Mouse (Mus musculus) neural tube, embryonic 12.5 days (tissue): ENCODE measurements at regions not wholly inside any gene's neighbourhood (a gene's known extent, or its start where the extent isn't known, plus 50 kb on each side); places are given as distances from the start of the nearest gene placed in this dataset.

Source experiments
- ATAC-seq: fragments of 200-750 bp; cut with Nextera tagmentation; 2 replicates; pipeline ENCODE4 v1.8.0; 2017; ENCODE audit warnings: low read depth, mild to moderate bottlenecking, moderate TSS enrichment, moderate library complexity; ENCODE audit not compliant: low FRiP score
- H3K27ac ChIP-seq: fragments of 300-500 bp; sonication (generic); 2 replicates; pipeline ENCODE4 v1.5.1; 2016
- H3K27me3 ChIP-seq: fragments of 300-500 bp; sonication (generic); replicated peaks from 2 replicates; pipeline ENCODE4 v1.6.1; 2016; ENCODE audit warnings: mild to moderate bottlenecking
- H3K36me3 ChIP-seq: fragments of 300-500 bp; sonication (generic); 2 replicates; pipeline ENCODE4 v1.6.1; 2016; ENCODE audit warnings: mild to moderate bottlenecking
- H3K4me1 ChIP-seq: fragments of 300-500 bp; sonication (generic); 2 replicates; pipeline ENCODE4 v1.6.1; 2016
- H3K4me2 ChIP-seq: fragments of 300-500 bp; sonication (generic); replicated peaks from 2 replicates; pipeline ENCODE4 v1.6.1; 2016; ENCODE audit warnings: mild to moderate bottlenecking
- H3K4me3 ChIP-seq: fragments of 300-500 bp; sonication (generic); 2 replicates; pipeline ENCODE4 v1.5.1; 2016
- H3K9ac ChIP-seq: fragments of 300-500 bp; sonication (generic); 2 replicates; pipeline ENCODE4 v1.6.1; 2016; ENCODE audit warnings: mild to moderate bottlenecking
- H3K9me3 ChIP-seq: fragments of 300-500 bp; sonication (generic); 2 replicates; pipeline ENCODE4 v1.6.1; 2016; ENCODE audit warnings: mild to moderate bottlenecking
- WGBS: fragments of 180-500 bp; shearing (Covaris S2); methylation state at CpG from one replicate; pipeline ENCODE4 v1.1.7; 2016; 5-methylcytosine and 5-hydroxymethylcytosine counted together

DNA sequence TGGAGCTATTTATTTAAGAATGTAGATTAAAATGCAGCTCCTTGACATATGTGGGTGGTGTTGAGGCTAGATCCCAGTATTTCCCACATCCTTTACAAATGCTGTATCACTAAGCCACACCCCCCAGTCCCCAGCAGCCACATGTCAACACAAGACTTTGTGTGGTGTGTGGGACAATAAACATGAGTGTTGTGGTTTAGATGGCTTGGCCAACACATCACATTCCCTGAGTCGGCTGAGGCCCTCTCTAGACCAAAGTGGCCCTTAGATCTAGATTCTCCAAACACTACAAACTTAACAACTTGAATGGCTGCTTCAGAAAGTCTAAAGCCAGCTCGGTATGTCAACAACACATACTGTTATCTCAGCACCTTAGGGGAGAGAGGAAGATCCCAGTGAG, 94.2 kb upstream of the Nxt1 start:
- Histone ChIP-seq H3K27me3 (no peaks in the 10 kb centered on the region), H3K27ac (no peak overlapping the region), H3K9ac (no peak overlapping the region), H3K4me2 (no peak overlapping the region), H3K4me1 (no peaks in the 10 kb centered on the region), H3K36me3 (no peaks in the 10 kb centered on the region), H3K4me3 (no peak overlapping the region), H3K9me3 (no peaks in the 10 kb centered on the region)
- 77% methylated on average over 2 of the region's 2 CpGs for WGBS
- ATAC-seq, result no peak

DNA sequence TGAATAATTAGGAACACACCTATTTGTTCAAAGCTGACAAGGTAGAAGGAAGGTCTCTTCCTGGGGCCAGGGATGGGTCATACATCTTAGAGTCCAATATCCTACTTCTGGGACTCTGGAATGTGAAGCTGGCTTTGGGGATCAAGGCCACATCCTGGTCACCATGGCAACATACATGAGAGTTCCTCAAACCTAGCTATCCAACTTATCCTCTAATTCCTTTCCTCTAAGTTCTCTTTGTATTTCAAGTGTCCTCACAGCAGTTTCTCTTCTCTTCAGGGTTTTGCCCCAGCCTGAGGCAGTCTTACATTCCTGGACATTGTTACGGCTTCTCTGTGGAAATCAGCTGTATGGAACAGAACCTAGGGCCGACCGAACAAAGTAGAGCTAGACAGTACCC, 97.0 kb upstream of the Nxt1 start:
- no peaks in the 10 kb centered on the region for H3K27me3 ChIP-seq
- 80% methylated on average over 3 of the region's 3 CpGs for WGBS
- no peak overlapping the region for H3K4me2 ChIP-seq
- H3K4me3 ChIP-seq, result no peak overlapping the region
- H3K36me3 ChIP-seq, result no peaks in the 10 kb centered on the region
- no peaks in the 10 kb centered on the region for H3K9me3 ChIP-seq
- ATAC-seq, result no peak
- H3K4me1 ChIP-seq, result no peaks in the 10 kb centered on the region
- no peak overlapping the region for H3K9ac ChIP-seq
- no peak overlapping the region for H3K27ac ChIP-seq

DNA sequence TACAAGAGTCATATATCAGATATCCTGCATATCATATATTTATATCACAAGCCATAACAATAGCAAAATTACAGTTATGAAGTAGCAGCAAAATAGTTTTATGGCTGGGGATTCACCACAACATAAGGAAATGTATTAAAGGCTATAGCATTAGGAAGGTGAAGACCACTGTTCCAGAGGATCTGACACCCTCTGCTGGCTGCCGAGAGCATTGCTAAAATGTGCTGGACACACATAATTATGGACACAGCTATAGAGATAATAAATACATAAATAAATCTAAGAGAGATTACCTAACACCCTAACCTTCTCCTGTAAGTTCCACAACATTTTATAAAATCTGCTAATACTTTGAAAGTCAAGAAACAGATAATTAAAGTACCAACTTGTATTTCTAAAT, 100.2 kb upstream of the Nxt1 start:
- ATAC-seq, result 0 out of 2 replicates have a peak, but pooled peaks have one; percentile 50
- no peak overlapping the region for H3K4me2 ChIP-seq
- H3K27me3 ChIP-seq, result no peaks in the 10 kb centered on the region
- H3K9me3 ChIP-seq, result no peaks in the 10 kb centered on the region
- no peaks in the 10 kb centered on the region for H3K4me1 ChIP-seq
- 28% methylated on average over 1 of the region's 1 CpGs for WGBS
- no peaks in the 10 kb centered on the region for H3K36me3 ChIP-seq
- H3K9ac ChIP-seq, result no peak overlapping the region
- H3K4me3 ChIP-seq, result no peak overlapping the region
- no peak overlapping the region for H3K27ac ChIP-seq

- Histone ChIP-seq H3K27ac (no peak overlapping the region), H3K4me3 (no peak overlapping the region), H3K27me3 (no peaks in the 10 kb centered on the region), H3K4me2 (no peak overlapping the region), H3K36me3 (no peaks in the 10 kb centered on the region), H3K9ac (no peak overlapping the region), H3K9me3 (no peaks in the 10 kb centered on the region), H3K4me1 (no peaks in the 10 kb centered on the region)
- ATAC-seq, result no peak
- WGBS, result 96% methylated on average over 1 of the region's 1 CpGs
These were observed 100.8 kb upstream of the Nxt1 start for GRCm38 (mm10) chr2:148571616-148572015.

DNA sequence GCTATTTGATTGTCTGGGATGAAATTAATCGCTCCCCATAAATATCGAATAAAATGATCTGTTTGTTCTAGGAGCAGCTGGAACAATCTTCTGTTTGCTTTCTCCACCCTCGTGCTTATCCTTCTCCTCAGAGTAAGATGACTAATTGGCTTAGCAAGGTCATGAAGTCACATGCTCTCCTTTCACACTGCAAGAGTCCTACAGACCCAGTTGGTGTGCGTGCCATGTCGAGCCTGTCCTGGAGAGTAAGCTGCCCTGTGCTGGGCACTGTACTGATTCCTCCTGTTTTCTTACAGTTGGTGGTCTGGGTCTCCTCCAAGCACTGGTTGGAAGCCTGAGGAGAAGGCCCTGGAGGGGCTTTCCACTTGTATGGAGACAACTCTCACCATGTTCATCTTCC, 101.4 kb upstream of the Nxt1 start:
- H3K27me3 ChIP-seq, result no peaks in the 10 kb centered on the region
- no peaks in the 10 kb centered on the region for H3K36me3 ChIP-seq
- H3K4me2 ChIP-seq, result no peak overlapping the region
- no peak for ATAC-seq
- no peak overlapping the region for H3K27ac ChIP-seq
- no peaks in the 10 kb centered on the region for H3K4me1 ChIP-seq
- no peaks in the 10 kb centered on the region for H3K9me3 ChIP-seq
- no peak overlapping the region for H3K4me3 ChIP-seq
- H3K9ac ChIP-seq, result no peak overlapping the region
- 78% methylated on average over 5 of the region's 5 CpGs for WGBS

- no peak for ATAC-seq
- H3K36me3 ChIP-seq, result no peaks in the 10 kb centered on the region
- H3K4me1 ChIP-seq, result no peaks in the 10 kb centered on the region
- H3K9ac ChIP-seq, result no peak overlapping the region
- no peak overlapping the region for H3K4me3 ChIP-seq
- 73% methylated on average over 2 of the region's 2 CpGs for WGBS
- H3K4me2 ChIP-seq, result no peak overlapping the region
- H3K9me3 ChIP-seq, result no peaks in the 10 kb centered on the region
- H3K27me3 ChIP-seq, result no peaks in the 10 kb centered on the region
- H3K27ac ChIP-seq, result no peak overlapping the region
These were observed 104.4 kb upstream of the Nxt1 start for GRCm38 (mm10) chr2:148567930-148568481.

- Histone ChIP-seq H3K4me2 (no peak overlapping the region), H3K4me1 (no peaks in the 10 kb centered on the region), H3K9ac (no peak overlapping the region), H3K27ac (no peak overlapping the region), H3K36me3 (no peaks in the 10 kb centered on the region), H3K4me3 (no peak overlapping the region), H3K27me3 (no peaks in the 10 kb centered on the region), H3K9me3 (no peaks in the 10 kb centered on the region)
- no peak for ATAC-seq
- 87% methylated on average over 3 of the region's 3 CpGs for WGBS
These were observed 109.0 kb upstream of the Nxt1 start for GRCm38 (mm10) chr2:148563390-148563789.

DNA sequence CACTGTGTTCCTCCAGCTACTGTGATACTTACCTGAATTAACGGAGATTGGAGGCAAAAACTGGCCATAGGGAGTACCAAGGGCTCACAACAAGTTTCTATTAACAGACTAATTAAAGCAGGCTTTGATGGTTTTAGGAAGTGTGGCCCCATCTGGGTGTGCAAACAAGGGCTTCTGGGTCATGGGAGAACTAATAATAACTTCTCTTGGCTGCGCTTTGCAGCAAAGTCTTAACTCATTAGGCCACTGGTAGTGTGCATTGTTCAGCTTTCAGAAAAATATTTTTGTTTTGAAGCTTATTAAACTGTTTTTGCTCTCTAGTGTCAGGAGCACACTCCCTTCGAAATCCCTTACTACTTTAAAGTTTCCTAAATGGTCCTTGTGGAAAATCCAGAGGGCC, 110.4 kb upstream of the Nxt1 start:
- no peaks in the 10 kb centered on the region for H3K27me3 ChIP-seq
- no peak for ATAC-seq
- H3K4me3 ChIP-seq, result no peak overlapping the region
- no peaks in the 10 kb centered on the region for H3K4me1 ChIP-seq
- H3K27ac ChIP-seq, result no peak overlapping the region
- H3K4me2 ChIP-seq, result no peak overlapping the region
- WGBS, result 79% methylated on average over 3 of the region's 3 CpGs
- H3K36me3 ChIP-seq, result no peaks in the 10 kb centered on the region
- no peak overlapping the region for H3K9ac ChIP-seq
- no peaks in the 10 kb centered on the region for H3K9me3 ChIP-seq

GRCm38 (mm10) chr2:148560013-148560773, 112.2 kb upstream of the Nxt1 start:
- H3K27me3 ChIP-seq, result no peaks in the 10 kb centered on the region
- H3K4me3 ChIP-seq, result no peak overlapping the region
- H3K9ac ChIP-seq, result no peak overlapping the region
- H3K4me2 ChIP-seq, result no peak overlapping the region
- no peak for ATAC-seq
- no peaks in the 10 kb centered on the region for H3K36me3 ChIP-seq
- H3K9me3 ChIP-seq, result no peaks in the 10 kb centered on the region
- H3K27ac ChIP-seq, result no peak overlapping the region
- 87% methylated on average over 4 of the region's 4 CpGs for WGBS
- H3K4me1 ChIP-seq, result no peaks in the 10 kb centered on the region

GRCm38 (mm10) chr2:148559376-148559775, 113.0 kb upstream of the Nxt1 start:
- Histone ChIP-seq H3K36me3 (no peaks in the 10 kb centered on the region), H3K4me1 (no peaks in the 10 kb centered on the region), H3K27ac (no peak overlapping the region), H3K4me3 (no peak overlapping the region), H3K9ac (no peak overlapping the region), H3K4me2 (no peak overlapping the region), H3K27me3 (no peaks in the 10 kb centered on the region), H3K9me3 (no peaks in the 10 kb centered on the region)
- no peak for ATAC-seq
- 85% methylated on average over 4 of the region's 4 CpGs for WGBS

- no peak for ATAC-seq
- H3K27ac ChIP-seq, result no peak overlapping the region
- H3K9ac ChIP-seq, result no peak overlapping the region
- no peaks in the 10 kb centered on the region for H3K27me3 ChIP-seq
- H3K9me3 ChIP-seq, result no peaks in the 10 kb centered on the region
- H3K36me3 ChIP-seq, result no peaks in the 10 kb centered on the region
- no peaks in the 10 kb centered on the region for H3K4me1 ChIP-seq
- no peak overlapping the region for H3K4me2 ChIP-seq
- H3K4me3 ChIP-seq, result no peak overlapping the region
These were observed 114.0 kb upstream of the Nxt1 start for GRCm38 (mm10) chr2:148558365-148558764.

DNA sequence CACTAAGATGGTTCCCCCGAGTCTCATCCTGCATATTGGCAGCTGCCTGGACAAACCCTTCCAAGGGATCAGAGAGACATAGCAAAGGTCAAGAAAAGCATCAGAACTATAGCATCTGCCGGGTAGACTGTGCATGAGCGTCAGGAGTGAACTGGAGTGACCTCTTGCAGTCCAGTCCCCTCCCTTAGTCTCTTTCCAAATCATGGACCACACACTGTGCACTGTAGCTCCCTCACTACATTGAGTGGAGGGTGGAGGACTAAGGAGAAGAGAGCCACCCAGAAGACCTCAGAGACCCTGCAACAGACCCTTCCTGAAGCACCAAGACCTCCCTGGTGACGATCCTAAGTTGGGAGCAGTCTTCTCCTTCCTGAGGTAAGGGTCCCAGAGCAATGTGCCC, 107.8 kb upstream of the Cd93 start:
- Histone ChIP-seq H3K4me1 (no peaks in the 10 kb centered on the region), H3K9me3 (no peaks in the 10 kb centered on the region), H3K4me2 (no peak overlapping the region), H3K36me3 (no peaks in the 10 kb centered on the region), H3K27ac (no peak overlapping the region), H3K27me3 (no peaks in the 10 kb centered on the region), H3K9ac (no peak overlapping the region), H3K4me3 (no peak overlapping the region)
- ATAC-seq, result no peak
- 84% methylated on average over 4 of the region's 4 CpGs for WGBS

GRCm38 (mm10) chr2:148549618-148550017, 106.3 kb upstream of the Cd93 start:
- Histone ChIP-seq H3K27ac (no peak overlapping the region), H3K9me3 (no peaks in the 10 kb centered on the region), H3K36me3 (no peaks in the 10 kb centered on the region), H3K4me2 (no peak overlapping the region), H3K4me3 (no peak overlapping the region), H3K4me1 (no peaks in the 10 kb centered on the region), H3K9ac (no peak overlapping the region), H3K27me3 (no peaks in the 10 kb centered on the region)
- no peak for ATAC-seq
- 92% methylated on average over 1 of the region's 1 CpGs for WGBS
